Mouse (Mus musculus): Measurements from ENCODE around the gene Gm20696.
A peak's percentile ranks its signal among the peaks of the same experiment; 100 is the strongest.

Gene Gm20696

GRCm38 (mm10) chr6:99519806-99520675, 146.6 kb downstream of the Gm20696 start:
- peak; percentile 34 for DNase-seq (ENCODE audit: low spot score)

GRCm38 (mm10) chr6:99519052-99519451, 147.5 kb downstream of the Gm20696 start:
- DNase-seq (ENCODE audit: low spot score): no peak

- DNase-seq (ENCODE audit: low spot score): no peak
Observed at GRCm38 (mm10) chr6:99515667-99516199, 150.9 kb downstream of the Gm20696 start.

GRCm38 (mm10) chr6:99511862-99512261, 154.7 kb downstream of the Gm20696 start:
- no peak for DNase-seq (ENCODE audit: low spot score)

GRCm38 (mm10) chr6:99509189-99509592, 157.4 kb downstream of the Gm20696 start:
- no peak for DNase-seq (ENCODE audit: low spot score)

GRCm38 (mm10) chr6:99506816-99507215, 159.8 kb downstream of the Gm20696 start:
- DNase-seq (ENCODE audit: low spot score): no peak

GRCm38 (mm10) chr6:99503741-99504140, 162.9 kb downstream of the Gm20696 start:
- DNase-seq (ENCODE audit: low spot score): no peak

- no peak for DNase-seq (ENCODE audit: low spot score)
Observed at GRCm38 (mm10) chr6:99502727-99503126, 163.9 kb downstream of the Gm20696 start.

- DNase-seq (ENCODE audit: low spot score): no peak
Observed at GRCm38 (mm10) chr6:99502314-99502713, 164.3 kb downstream of the Gm20696 start.

GRCm38 (mm10) chr6:99500570-99501270, 165.9 kb downstream of the Gm20696 start:
- no peak for DNase-seq (ENCODE audit: low spot score)

GRCm38 (mm10) chr6:99498082-99498481, 168.5 kb downstream of the Gm20696 start:
- no peak for DNase-seq (ENCODE audit: low spot score)

GRCm38 (mm10) chr6:99496114-99496513, 170.5 kb downstream of the Gm20696 start:
- DNase-seq (ENCODE audit: low spot score): no peak

- no peak for DNase-seq (ENCODE audit: low spot score)
Observed at GRCm38 (mm10) chr6:99492937-99493336, 173.7 kb downstream of the Gm20696 start.

- DNase-seq (ENCODE audit: low spot score): no peak
Observed at GRCm38 (mm10) chr6:99491979-99492544, 174.5 kb downstream of the Gm20696 start.

- DNase-seq (ENCODE audit: low spot score): no peak
Observed at GRCm38 (mm10) chr6:99491146-99491545, 175.5 kb downstream of the Gm20696 start.

GRCm38 (mm10) chr6:99489900-99490648, 176.5 kb downstream of the Gm20696 start:
- DNase-seq (ENCODE audit: low spot score): no peak

- no peak for DNase-seq (ENCODE audit: low spot score)
Observed at GRCm38 (mm10) chr6:99489423-99489822, 177.2 kb downstream of the Gm20696 start.

- DNase-seq (ENCODE audit: low spot score): no peak
Observed at GRCm38 (mm10) chr6:99485884-99486640, 180.5 kb downstream of the Gm20696 start.

- DNase-seq (ENCODE audit: low spot score): peak; percentile 42
Observed at GRCm38 (mm10) chr6:99485217-99485883, 181.2 kb downstream of the Gm20696 start.

- no peak for DNase-seq (ENCODE audit: low spot score)
Observed at GRCm38 (mm10) chr6:99484884-99485216, 181.7 kb downstream of the Gm20696 start.

Data from ovary, postnatal 10 days (tissue).